Comparison of ENCODE assay signal across 8 mouse cellular contexts in genomic region chr4:117155792-117156355, GRCm38 (mm10). TPM values are rescaled to one million over a fixed set of nuclear protein-coding genes. Genes with fewer than 3 reads are reported as not detected.
A peak's percentile ranks its signal among the peaks of the same experiment; 100 is the strongest.
DNase-seq lines count a peak whose midpoint lies in the region; ATAC-seq lines count a peak whose summit lies in the region.

Rps8 (minus strand) TSS chr4:117156243.

- H3K4me3 ChIP-seq in embryonic facial prominence, embryonic 14.5 days (ENCODE audit: low read depth, low read length) = peak within 1 kb of the TSS; percentile 99

- H3K4me2 ChIP-seq in embryonic facial prominence, embryonic 14.5 days (ENCODE audit: low read depth, low read length) = peak within 1 kb of the TSS; percentile 94

- peak; percentile 93 for ATAC-seq in embryonic facial prominence, embryonic 14.5 days (ENCODE audit: low read depth)
- ATAC-seq in monocyte, adult 5-6 weeks (replicated peaks; ENCODE audit: insufficient number of reproducible peaks, low FRiP score, low TSS enrichment, poor library complexity, severe bottlenecking) = peak; percentile 88

- H3K27ac ChIP-seq in embryonic facial prominence, embryonic 14.5 days (replicated peaks; ENCODE audit: low read depth, low read length) = peak within 1 kb of the TSS; percentile 95

- no peaks in the 10 kb centered on the region for H3K9me3 ChIP-seq in embryonic facial prominence, embryonic 14.5 days (ENCODE audit: control insufficient read depth, low read length)

- peak within 1 kb of the TSS; percentile 99 for H3K9ac ChIP-seq in embryonic facial prominence, embryonic 14.5 days (ENCODE audit: low read depth, low read length)

- 0 out of 2 replicates have a peak, but pooled peaks cover 3% of the 10 kb centered on the region for H3K4me1 ChIP-seq in embryonic facial prominence, embryonic 14.5 days (ENCODE audit: control insufficient read depth, insufficient read depth, low read length)

- H3K36me3 ChIP-seq in embryonic facial prominence, embryonic 14.5 days (ENCODE audit: control insufficient read depth, insufficient read depth, low read length) = peaks cover 61% of the 10 kb centered on the region

- DNase-seq in 416B (ENCODE audit: low read depth) = peak; percentile 94
- DNase-seq in adrenal gland, postnatal 4 days (ENCODE audit: low spot score in 2 of 2) = peak; percentile 64 to 67
- peak; percentile 97 for DNase-seq in embryonic facial prominence, embryonic 14.5 days (ENCODE audit: low spot score)
- peak; percentile 88 for DNase-seq in heart, adult 8-10 months (ENCODE audit: low spot score)
- DNase-seq in kidney, adult 9 months = peak; percentile 90
- DNase-seq in liver = peak; percentile 89
- DNase-seq in spleen, postnatal 4 days (ENCODE audit: low spot score in 2 of 2) = peak; percentile 79 to 89

- WGBS in embryonic facial prominence, embryonic 14.5 days = under 1% methylated on average over 24 of the region's 52 CpGs

- H3K27me3 ChIP-seq in embryonic facial prominence, embryonic 14.5 days (replicated peaks; ENCODE audit: control insufficient read depth, insufficient read depth, low read length) = no peaks in the 10 kb centered on the region

RNA-seq across cellular contexts. Expression of gene Rps8, which starts in this region (rescaled TPM):
- total RNA-seq in adrenal gland, postnatal 4 days (2021) = 1,000 to 10,000 TPM; 1,506 to 1,548 TPM
- polyA plus RNA-seq in embryonic facial prominence, embryonic 14.5 days (2014; fragmentation: Nextera tagmentation; extraction: Ambion mirVana) = 1,243 and 1,364 TPM in 2 replicates
- total RNA-seq in heart, adult 8-10 months (2022) = 100 to 1,000 TPM; 504 to 617 (median 566) TPM
- total RNA-seq in monocyte, adult 5-6 weeks (2017) = 970 to 1,241 TPM (median 1,065 TPM) in 3 replicates

Comparison
In these comparisons a context has a peak if more than half of its experiments do, and no peak if none do; other contexts are left out.
1. Peak in every context shown above with its lines: DNase-seq, ATAC-seq, H3K4me3 ChIP-seq and H3K27ac ChIP-seq.